Mouse (Mus musculus) layer of hippocampus, adult 9-10 months (tissue): ENCODE results near the gene Gm28729.
"Not testable (repeated sequence)": the region's sequence is repeated elsewhere in the genome, so short reads cannot be mapped to it uniquely, and the experiment has no call there.

Source experiments
- DNase-seq: peaks from one replicate; pipeline ENCODE4 v3.0.0; 2022; ENCODE audit warnings: low spot score

Gene Gm28729

GRCm38 (mm10) chr9:96524972-96525506 lies at the start of gene Gm28729:
Gene Gm28729, minus strand, starts transcription at chr9:96525264.
- no peak for DNase-seq

GRCm38 (mm10) chr9:96573252-96573651 lies 48.2 kb upstream of the Gm28729 start:
- peak; percentile 62 for DNase-seq

- no peak for DNase-seq
Measured at GRCm38 (mm10) chr9:96572754-96573153, 47.7 kb upstream of the Gm28729 start.

GRCm38 (mm10) chr9:96566470-96566996 lies 41.5 kb upstream of the Gm28729 start:
- DNase-seq, result no peak

- no peak for DNase-seq
Measured at GRCm38 (mm10) chr9:96563501-96563900, 38.4 kb upstream of the Gm28729 start.

- no peak for DNase-seq
Measured at GRCm38 (mm10) chr9:96559148-96559547, 34.1 kb upstream of the Gm28729 start.

- DNase-seq, result no peak
Measured at GRCm38 (mm10) chr9:96558594-96558993, 33.5 kb upstream of the Gm28729 start.

- DNase-seq, result no peak
Measured at GRCm38 (mm10) chr9:96554095-96554494, 29.0 kb upstream of the Gm28729 start.

- no peak for DNase-seq
Measured at GRCm38 (mm10) chr9:96545410-96545809, 20.3 kb upstream of the Gm28729 start.

- no peak for DNase-seq
Measured at GRCm38 (mm10) chr9:96543643-96544640, 18.9 kb upstream of the Gm28729 start.

GRCm38 (mm10) chr9:96538916-96539315 lies 13.9 kb upstream of the Gm28729 start:
- DNase-seq, result no peak

GRCm38 (mm10) chr9:96537615-96537919 lies 12.5 kb upstream of the Gm28729 start:
- no peak for DNase-seq

- DNase-seq, result no peak
Measured at GRCm38 (mm10) chr9:96536895-96537614, 12.0 kb upstream of the Gm28729 start.

- not testable (repeated sequence) for DNase-seq
Measured at GRCm38 (mm10) chr9:96536093-96536492, 11.0 kb upstream of the Gm28729 start.

GRCm38 (mm10) chr9:96535431-96535830 lies 10.4 kb upstream of the Gm28729 start:
- DNase-seq, result no peak

- DNase-seq, result no peak
Measured at GRCm38 (mm10) chr9:96534256-96534655, 9.2 kb upstream of the Gm28729 start.

GRCm38 (mm10) chr9:96533476-96533875 lies 8.4 kb upstream of the Gm28729 start:
- no peak for DNase-seq

GRCm38 (mm10) chr9:96532531-96532930 lies 7.5 kb upstream of the Gm28729 start:
- DNase-seq, result no peak

- DNase-seq, result no peak
Measured at GRCm38 (mm10) chr9:96530674-96531081, 5.6 kb upstream of the Gm28729 start.

GRCm38 (mm10) chr9:96529961-96530673 lies 5.1 kb upstream of the Gm28729 start:
- no peak for DNase-seq

GRCm38 (mm10) chr9:96526011-96526410 lies 947 bp upstream of the Gm28729 start:
- no peak for DNase-seq

- no peak for DNase-seq
Measured at GRCm38 (mm10) chr9:96523148-96523547, 1.9 kb downstream of the Gm28729 start.
